Mouse (Mus musculus) adrenal gland, adult 2 months (tissue): ENCODE results near the gene Ckm. TPM values are rescaled to one million over a fixed set of nuclear protein-coding genes. Genes with fewer than 3 reads are reported as not detected.

Experiments used
- DNase-seq: peaks from one replicate; pipeline ENCODE4 v3.0.0; 2021
- polyA plus RNA-seq: library from polyadenylated mRNA; depleted of rRNA; stranded (reverse); fragments of >200 nt; gene quantifications from 2 replicates; pipeline ENCODE4 v1.2.3, GENCODE M21; 2012
- total RNA-seq, 2 experiments: library from RNA; stranded (reverse); gene quantifications; 2 replicates each; pipeline ENCODE4 v1.2.3; 2021

Ckm gene
- total and polyA plus RNA-seq, 3 experiments, result 1.0 TPM; not detected in 2

- no peak for DNase-seq
Observed at GRCm38 (mm10) chr7:19388699-19389413, 15.7 kb upstream of the Ckm start.

DNA sequence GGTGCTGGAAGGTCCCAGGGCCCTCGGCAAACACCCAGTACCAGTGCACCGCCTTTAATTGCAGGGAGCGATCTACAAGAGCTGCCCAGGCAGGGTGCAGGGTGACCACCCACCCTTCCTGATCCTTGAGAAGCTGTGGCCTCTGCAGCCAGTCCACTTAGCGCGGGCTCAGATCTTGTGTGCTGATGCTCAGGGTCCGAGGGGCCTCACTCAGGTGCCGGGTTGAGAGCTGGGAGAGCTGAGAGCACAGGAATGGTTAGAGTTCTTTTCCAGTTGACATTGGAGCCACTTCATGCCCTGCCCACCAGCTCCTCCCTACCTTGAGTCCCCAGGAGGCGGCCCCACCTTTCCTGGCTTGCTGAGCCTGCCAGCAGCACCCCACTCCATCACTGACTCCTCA is 10.1 kb upstream of the Ckm start:
- DNase-seq, result no peak

GRCm38 (mm10) chr7:19399496-19400280 is 4.9 kb upstream of the Ckm start:
- peak; percentile 84 for DNase-seq

GRCm38 (mm10) chr7:19400946-19401345 is 3.6 kb upstream of the Ckm start:
- DNase-seq, result no peak

- DNase-seq, result no peak
Observed at GRCm38 (mm10) chr7:19402535-19403112, 2.0 kb upstream of the Ckm start.

GRCm38 (mm10) chr7:19403731-19404296 is 762 bp upstream of the Ckm start, which contains the start of gene Klc3:
Gene Klc3, minus strand, starts transcription at chr7:19404104.
- DNase-seq, result peak; percentile 68

GRCm38 (mm10) chr7:19405417-19405816 is 841 bp downstream of the Ckm start:
- peak; percentile 81 for DNase-seq

DNA sequence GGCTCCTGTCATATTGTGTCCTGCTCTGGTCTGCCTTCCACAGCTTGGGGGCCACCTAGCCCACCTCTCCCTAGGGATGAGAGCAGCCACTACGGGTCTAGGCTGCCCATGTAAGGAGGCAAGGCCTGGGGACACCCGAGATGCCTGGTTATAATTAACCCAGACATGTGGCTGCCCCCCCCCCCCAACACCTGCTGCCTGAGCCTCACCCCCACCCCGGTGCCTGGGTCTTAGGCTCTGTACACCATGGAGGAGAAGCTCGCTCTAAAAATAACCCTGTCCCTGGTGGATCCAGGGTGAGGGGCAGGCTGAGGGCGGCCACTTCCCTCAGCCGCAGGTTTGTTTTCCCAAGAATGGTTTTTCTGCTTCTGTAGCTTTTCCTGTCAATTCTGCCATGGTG is 5.2 kb downstream of the Ckm start:
- DNase-seq, result no peak

DNA sequence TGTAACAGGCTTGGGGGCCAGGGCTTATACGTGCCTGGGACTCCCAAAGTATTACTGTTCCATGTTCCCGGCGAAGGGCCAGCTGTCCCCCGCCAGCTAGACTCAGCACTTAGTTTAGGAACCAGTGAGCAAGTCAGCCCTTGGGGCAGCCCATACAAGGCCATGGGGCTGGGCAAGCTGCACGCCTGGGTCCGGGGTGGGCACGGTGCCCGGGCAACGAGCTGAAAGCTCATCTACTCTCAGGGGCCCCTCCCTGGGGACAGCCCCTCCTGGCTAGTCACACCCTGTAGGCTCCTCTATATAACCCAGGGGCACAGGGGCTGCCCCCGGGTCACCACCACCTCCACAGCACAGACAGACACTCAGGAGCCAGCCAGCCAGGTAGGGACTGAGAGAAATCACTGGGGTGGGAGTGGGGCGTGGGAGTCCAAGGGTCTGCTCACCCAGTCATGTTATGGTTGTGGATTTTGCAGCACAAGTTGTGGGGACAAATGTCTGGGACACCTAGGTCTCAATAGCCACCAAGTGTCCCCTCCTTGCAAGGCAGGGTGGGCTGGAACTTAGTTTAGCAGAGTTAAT is 6.3 kb downstream of the Ckm start:
- DNase-seq, result peak; percentile 86

GRCm38 (mm10) chr7:19411783-19412182 is 7.2 kb downstream of the Ckm start:
- peak; percentile 45 for DNase-seq

DNA sequence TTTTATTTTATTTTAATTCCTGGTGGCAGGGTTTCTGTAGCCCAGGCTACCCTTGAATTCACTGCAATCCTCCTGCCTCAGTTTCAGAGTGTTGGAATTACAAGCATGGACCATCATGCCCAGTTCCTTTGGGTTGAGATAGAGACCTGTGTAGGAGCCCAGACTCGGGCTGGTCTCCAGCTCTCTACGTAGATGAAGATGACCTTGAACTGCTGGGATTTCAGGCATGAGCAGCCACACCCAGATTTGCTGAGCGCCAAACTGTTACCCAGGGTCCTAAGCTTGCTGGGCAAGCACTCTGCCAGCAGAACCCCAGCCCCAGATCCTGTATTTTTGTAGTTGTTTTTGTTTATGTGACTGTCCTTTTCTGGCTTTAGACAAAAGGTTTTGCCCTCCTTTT is 8.9 kb downstream of the Ckm start:
- no peak for DNase-seq

GRCm38 (mm10) chr7:19416590-19416989 is 12.0 kb downstream of the Ckm start:
- DNase-seq, result no peak

DNA sequence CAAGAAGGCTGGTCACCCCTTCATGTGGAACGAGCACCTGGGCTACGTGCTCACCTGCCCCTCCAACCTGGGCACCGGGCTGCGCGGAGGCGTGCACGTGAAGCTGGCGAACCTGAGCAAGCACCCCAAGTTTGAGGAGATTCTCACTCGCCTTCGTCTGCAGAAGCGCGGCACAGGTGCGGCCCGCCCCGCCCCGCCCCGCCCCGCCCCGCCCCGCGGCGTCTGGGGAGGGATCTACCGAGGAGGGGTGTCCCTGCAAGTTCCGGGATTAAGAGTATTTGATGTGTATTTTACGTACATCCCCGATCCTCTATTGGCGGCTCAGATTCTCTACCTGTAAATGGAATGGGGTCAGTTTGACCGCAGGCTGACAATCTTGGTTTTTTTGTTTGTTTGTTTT is 15.5 kb downstream of the Ckm start:
- no peak for DNase-seq

DNA sequence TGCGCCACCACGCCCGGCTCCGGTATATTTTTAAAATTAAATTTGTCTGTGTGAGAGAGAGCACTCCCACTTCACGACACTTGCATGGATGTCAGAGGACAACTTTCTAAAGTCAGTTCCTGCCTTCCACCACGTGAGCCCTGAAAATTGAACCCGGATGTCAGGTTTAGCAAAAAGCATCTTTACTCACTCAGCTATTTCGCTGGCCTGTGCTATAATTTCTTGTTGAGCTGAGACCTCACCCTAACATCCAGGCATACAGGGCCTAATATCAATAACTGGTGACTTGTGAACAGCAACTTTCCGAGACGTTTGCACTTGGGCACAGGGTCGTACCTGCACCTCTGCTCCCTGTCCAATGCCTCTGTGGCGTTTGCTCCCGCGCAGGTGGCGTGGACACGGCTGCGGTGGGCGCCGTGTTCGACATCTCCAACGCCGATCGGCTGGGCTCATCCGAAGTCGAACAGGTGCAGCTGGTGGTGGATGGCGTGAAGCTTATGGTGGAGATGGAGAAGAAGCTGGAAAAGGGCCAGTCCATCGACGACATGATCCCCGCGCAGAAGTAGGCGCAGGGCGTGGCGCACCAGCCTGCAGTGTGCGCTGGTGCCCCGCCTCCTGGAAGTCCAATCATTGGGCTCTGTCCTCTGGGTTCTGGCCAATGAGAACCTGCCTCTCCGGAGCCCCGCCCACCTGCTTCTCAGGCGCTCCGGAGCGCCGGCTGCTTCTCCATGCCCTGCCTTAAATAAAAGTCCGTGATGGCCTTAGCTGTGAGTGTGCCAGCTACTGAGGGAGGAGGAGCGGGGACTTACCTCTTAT is 16.5 kb downstream of the Ckm start:
- DNase-seq, result peak; percentile 95

DNA sequence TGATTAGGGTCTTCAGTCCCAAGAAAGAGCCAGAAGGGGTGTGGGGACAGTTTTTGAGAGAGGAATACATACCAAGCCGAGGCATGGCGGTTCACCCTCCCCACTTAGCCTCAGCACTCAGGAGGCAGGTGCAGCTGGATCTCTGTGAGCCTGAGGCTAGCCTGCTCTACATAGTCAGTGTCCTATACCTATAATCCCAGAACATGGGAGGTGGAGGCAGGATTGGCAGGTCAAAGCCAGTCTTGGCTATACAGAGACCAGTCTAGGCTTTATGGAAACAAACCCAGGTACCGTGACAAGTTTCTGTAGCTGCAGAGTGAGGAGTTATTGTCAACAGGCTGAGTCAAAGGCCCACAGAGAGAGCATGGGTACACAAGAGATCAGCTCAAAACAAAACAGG is 18.5 kb downstream of the Ckm start:
- DNase-seq, result no peak

DNA sequence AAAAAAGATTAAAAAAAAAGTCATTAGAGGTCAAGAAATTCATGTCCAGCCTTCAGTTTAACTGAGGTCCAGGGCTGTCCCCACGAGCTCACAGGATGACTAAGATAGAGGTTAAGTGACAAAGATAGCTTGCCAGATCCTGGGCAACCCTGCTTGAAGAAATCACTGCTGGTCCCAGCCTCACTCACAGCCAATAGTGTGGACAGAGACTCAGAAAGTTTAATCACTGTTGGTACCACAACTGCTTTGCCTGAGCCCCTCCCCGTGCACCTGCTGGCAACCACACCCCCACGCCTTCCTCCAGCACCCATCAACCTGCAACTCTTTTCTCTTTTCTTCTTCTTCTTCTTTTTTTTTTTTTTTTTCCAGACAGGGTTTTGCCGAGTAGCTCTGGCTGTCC is 19.5 kb downstream of the Ckm start:
- peak; percentile 38 for DNase-seq

DNA sequence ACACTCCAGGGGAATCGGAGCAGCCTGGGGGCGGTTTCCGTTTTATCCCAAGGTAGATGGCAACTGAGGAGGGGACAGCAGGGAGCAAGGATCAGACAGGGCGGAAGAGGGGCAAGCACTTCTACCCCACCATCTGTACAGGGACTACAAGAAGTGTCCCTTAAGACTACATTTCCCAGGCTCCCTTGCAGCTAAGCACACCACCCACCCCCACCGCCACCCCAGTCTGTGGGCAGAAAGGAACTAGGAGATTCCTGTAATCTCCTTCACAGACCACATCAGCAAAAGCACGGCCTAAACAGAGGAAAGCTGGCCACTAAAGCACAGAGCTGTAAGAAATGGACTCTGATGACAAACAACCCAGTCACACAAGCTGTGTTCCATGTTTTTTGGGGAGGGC is 21.8 kb downstream of the Ckm start:
- DNase-seq, result no peak

DNA sequence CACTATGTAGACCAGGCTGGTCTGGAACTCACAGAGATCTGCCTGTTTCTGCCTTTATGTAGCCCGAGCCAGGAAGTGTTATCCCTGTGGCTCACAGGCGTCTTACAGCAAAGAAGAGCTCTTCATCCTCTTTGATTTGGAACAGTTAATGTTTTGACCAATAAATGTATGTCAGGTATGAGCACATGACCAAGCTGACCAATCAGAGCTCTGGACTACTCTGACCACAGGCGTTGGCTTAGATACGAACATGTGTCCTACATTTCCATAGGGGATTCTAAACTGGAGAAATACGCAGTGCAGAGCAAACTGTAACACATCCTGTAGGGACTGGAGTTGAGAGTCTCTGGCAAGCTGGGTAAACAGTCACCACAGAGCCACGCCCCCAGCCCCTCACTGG is 22.3 kb downstream of the Ckm start:
- no peak for DNase-seq

DNA sequence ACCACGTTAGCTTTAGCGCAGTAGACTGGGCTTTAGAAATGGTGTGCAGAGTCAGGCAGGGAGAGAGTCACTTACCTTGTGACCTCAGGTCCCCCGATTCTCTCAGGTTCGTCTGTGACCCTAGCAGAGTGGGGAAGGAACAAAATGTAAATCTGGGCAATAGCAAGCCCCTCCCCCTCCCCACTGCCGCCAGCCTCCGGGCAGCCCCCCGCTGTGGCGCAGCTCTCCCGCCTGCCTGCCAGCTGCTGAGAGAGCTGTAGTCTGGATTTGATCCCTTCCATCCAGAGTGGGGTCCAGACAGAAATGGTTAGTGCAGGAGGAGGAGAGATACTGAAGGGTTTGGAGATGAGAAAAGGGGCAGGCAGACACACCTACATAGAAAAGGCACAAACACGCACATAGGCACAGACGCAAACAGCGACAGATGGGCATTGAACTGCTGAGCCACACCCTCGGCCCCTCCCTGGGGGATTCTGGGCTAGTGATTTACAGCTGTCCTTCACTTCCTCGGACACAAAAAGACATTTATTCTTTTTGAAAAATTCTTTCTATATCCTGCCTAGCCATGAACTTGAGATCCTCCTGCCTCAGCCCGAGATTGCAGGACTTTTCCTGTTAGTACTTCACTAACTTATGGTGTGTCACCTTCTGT is 23.5 kb downstream of the Ckm start:
- DNase-seq, result no peak

GRCm38 (mm10) chr7:19429726-19430125 is 25.1 kb downstream of the Ckm start:
- no peak for DNase-seq

DNA sequence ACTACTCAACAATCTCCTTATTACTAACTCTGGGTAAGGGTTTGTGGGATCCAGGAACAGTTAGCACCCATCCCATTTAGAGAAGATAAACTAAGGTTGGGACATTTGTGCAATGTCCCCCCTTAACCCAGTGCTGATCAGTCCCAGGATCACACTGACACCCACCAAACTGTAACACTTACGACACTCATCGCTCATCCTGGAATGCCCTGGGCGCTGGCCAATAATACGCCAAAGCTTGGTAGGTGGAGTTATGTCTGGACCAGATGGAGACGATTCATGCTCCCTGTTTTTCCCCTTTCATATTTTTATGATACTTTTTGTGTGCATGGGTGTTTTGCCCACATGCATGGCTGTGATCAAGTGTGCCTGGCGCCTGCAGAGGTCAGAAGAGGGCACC is 25.8 kb downstream of the Ckm start:
- DNase-seq, result no peak
